Mouse (Mus musculus): Measurements from ENCODE around the gene Lrp10. TPM values are rescaled to one million over a fixed set of nuclear protein-coding genes. Genes with fewer than 3 reads are reported as not detected.

The Lrp10 gene
- polyA plus RNA-seq, 1 experiment from 2014 or later = 108 TPM

DNA sequence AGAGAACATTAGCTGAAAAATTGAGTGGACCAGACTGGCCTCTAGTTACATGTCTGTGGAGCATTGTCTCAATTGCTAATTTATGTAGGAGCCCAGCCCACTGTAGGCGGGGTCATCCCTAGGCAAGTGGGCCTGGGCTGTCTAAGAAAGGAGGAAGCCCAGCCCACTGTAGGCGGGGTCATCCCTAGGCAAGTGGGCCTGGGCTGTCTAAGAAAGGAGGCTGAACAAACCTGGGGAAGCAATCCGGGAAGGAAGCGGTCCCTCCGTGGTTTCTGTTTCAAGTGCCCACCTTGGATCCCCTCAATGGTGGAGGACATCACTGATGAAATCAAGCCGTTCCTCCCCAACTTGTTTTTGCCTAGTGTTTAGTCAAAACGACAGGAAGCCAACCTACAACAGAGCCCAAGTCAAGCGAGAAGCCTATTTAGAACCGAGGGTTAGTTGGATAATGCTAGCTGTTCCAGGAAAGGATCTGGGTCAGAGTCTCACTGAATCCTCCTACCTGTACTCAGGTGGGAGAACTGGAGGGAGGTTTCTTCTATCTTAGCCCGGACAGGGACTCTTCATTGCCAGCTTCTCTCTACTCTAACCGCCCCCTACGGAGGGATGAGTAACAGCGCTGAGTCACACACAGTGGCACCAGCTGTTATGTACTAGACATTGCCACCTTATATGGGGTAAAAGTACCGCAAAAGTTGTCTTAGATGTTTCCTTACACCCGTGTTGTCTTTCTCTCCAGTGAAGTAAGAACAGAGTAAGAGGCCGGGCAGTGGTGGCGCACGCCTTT, 28.6 kb downstream of the Lrp10 start:
- H3K4me1 ChIP-seq (replicated peaks; ENCODE audit: control insufficient read depth, insufficient read depth, low read length) = no peaks in the 10 kb centered on the region
- TF ChIP-seq CTCF (IDR thresholded peaks at IDR 0.05; ENCODE audit: low read depth) = no peak
- no peak for ATAC-seq
- H3K27me3 ChIP-seq (replicated peaks; ENCODE audit: control insufficient read depth, insufficient read depth, low read length) = no peaks in the 10 kb centered on the region
- H3K4me2 ChIP-seq (replicated peaks; ENCODE audit: low read depth) = no peak overlapping the region
- no peak overlapping the region for H3K27ac ChIP-seq (ENCODE audit: low read depth, low read length)
- H3K36me3 ChIP-seq (ENCODE audit: control insufficient read depth, insufficient read depth) = no peaks in the 10 kb centered on the region
- no peaks in the 10 kb centered on the region for H3K9me3 ChIP-seq (ENCODE audit: control insufficient read depth)
- no peak overlapping the region for H3K9ac ChIP-seq (ENCODE audit: low read depth, low read length)
- H3K4me3 ChIP-seq (ENCODE audit: low read depth, low read length) = no peak overlapping the region
- WGBS = 69% methylated on average over 18 of the region's 18 CpGs

DNA sequence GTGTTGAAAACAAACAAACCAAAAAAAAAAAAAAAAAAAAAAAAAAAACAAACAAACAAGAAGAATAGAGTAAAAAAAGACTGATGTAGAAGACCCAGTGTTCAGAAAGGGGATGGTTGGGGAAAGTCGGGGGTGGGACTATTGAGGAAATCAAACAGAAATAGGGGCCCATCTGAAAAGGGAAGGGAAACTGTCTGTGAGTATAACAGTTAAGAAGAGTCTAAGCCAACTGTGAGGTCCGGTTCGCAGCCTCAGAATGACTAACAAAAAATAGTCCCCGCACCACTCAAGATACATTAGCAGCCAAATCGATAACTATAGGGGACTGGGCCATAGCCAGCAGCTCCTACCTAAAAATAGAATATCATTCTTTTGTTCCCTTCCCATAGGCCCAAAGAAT, 29.3 kb downstream of the Lrp10 start:
- H3K4me3 ChIP-seq (ENCODE audit: low read depth, low read length) = no peak overlapping the region
- no peaks in the 10 kb centered on the region for H3K27me3 ChIP-seq (replicated peaks; ENCODE audit: control insufficient read depth, insufficient read depth, low read length)
- 86% methylated on average over 5 of the region's 5 CpGs for WGBS
- H3K4me1 ChIP-seq (replicated peaks; ENCODE audit: control insufficient read depth, insufficient read depth, low read length) = no peaks in the 10 kb centered on the region
- no peaks in the 10 kb centered on the region for H3K9me3 ChIP-seq (ENCODE audit: control insufficient read depth)
- TF ChIP-seq CTCF (IDR thresholded peaks at IDR 0.05; ENCODE audit: low read depth) = no peak
- H3K27ac ChIP-seq (ENCODE audit: low read depth, low read length) = no peak overlapping the region
- H3K36me3 ChIP-seq (ENCODE audit: control insufficient read depth, insufficient read depth) = no peaks in the 10 kb centered on the region
- ATAC-seq = no peak
- no peak overlapping the region for H3K9ac ChIP-seq (ENCODE audit: low read depth, low read length)
- no peak overlapping the region for H3K4me2 ChIP-seq (replicated peaks; ENCODE audit: low read depth)

DNA sequence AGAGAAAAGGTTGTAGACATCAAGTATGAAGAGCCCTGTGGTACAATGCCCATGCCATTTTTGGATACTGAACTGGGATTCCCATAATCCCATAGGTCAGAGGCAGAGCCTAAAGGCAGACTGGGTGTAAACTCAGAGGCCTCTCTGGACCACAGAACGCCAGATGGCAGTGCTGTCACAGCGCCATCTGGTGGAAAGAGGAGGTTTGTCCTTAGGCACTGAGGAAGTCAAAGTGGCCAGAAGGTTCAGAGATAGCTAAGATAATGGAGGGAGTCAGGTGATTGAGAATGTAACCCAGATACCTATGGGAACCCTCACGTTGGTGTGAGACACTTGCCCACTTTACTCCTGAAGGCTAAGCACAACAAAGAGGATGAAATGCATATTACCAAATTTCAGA, 30.3 kb downstream of the Lrp10 start:
- Histone ChIP-seq H3K27me3 (replicated peaks; ENCODE audit: control insufficient read depth, insufficient read depth, low read length) (no peaks in the 10 kb centered on the region), H3K4me1 (replicated peaks; ENCODE audit: control insufficient read depth, insufficient read depth, low read length) (no peaks in the 10 kb centered on the region), H3K4me2 (replicated peaks; ENCODE audit: low read depth) (no peak overlapping the region), H3K27ac (ENCODE audit: low read depth, low read length) (no peak overlapping the region), H3K4me3 (ENCODE audit: low read depth, low read length) (no peak overlapping the region), H3K9ac (ENCODE audit: low read depth, low read length) (no peak overlapping the region), H3K9me3 (ENCODE audit: control insufficient read depth) (no peaks in the 10 kb centered on the region), H3K36me3 (ENCODE audit: control insufficient read depth, insufficient read depth) (no peaks in the 10 kb centered on the region)
- no peak for ATAC-seq
- WGBS = 0% methylated on average over 3 of the region's 3 CpGs
- peak; percentile 97 for TF ChIP-seq CTCF (IDR thresholded peaks at IDR 0.05; ENCODE audit: low read depth)

DNA sequence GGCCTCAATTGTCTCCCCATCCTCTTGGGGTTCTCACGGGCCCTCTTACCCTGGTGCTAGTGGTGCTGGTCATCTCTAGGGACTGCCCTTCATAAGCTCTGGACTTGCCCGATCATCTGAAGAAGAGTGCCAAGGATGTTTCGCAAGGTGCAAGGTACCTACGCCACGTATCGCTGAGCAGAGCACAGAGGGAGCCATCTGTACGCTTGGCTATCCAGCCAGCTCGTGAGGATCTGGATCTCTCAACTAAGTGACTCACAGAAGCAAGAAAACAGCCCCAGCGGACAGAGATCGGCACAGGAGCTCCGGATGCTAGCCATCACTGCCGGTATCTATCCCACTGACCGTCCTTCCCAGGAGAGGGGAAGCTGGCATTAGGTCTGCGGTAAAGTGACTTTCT, 32.8 kb downstream of the Lrp10 start:
- H3K4me1 ChIP-seq (replicated peaks; ENCODE audit: control insufficient read depth, insufficient read depth, low read length) = no peaks in the 10 kb centered on the region
- no peak overlapping the region for H3K27ac ChIP-seq (ENCODE audit: low read depth, low read length)
- no peak overlapping the region for H3K9ac ChIP-seq (ENCODE audit: low read depth, low read length)
- H3K9me3 ChIP-seq (ENCODE audit: control insufficient read depth) = peaks cover 4% of the 10 kb centered on the region; the same call in 1 of the 2 replicates
- no peaks in the 10 kb centered on the region for H3K36me3 ChIP-seq (ENCODE audit: control insufficient read depth, insufficient read depth)
- H3K4me3 ChIP-seq (ENCODE audit: low read depth, low read length) = no peak overlapping the region
- no peak for ATAC-seq
- H3K27me3 ChIP-seq (replicated peaks; ENCODE audit: control insufficient read depth, insufficient read depth, low read length) = no peaks in the 10 kb centered on the region
- no peak for TF ChIP-seq CTCF (IDR thresholded peaks at IDR 0.05; ENCODE audit: low read depth)
- WGBS = 85% methylated on average over 14 of the region's 14 CpGs
- H3K4me2 ChIP-seq (replicated peaks; ENCODE audit: low read depth) = no peak overlapping the region

DNA sequence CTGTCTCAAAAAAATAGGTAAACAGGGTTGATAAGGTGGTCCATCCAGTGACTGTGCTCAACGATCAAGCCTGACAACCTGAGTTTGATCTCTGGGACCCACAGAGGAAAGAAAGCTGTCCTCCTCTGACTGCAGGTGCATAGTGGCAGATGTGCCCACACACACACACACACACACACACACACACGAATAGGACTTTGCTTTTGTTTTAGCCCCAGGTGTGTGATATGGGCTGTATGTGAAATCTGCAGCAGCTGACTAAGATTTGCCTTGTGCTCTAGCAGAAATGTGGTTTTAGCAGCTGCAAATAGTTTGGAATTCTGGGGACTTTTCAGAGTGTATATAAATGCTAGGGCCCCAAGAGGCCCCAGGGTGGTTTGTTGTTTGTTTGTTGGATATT, 35.4 kb downstream of the Lrp10 start:
- no peak for TF ChIP-seq CTCF (IDR thresholded peaks at IDR 0.05; ENCODE audit: low read depth)
- Histone ChIP-seq H3K27ac (ENCODE audit: low read depth, low read length) (no peak overlapping the region), H3K4me1 (replicated peaks; ENCODE audit: control insufficient read depth, insufficient read depth, low read length) (no peaks in the 10 kb centered on the region), H3K4me2 (replicated peaks; ENCODE audit: low read depth) (no peak overlapping the region), H3K9me3 (ENCODE audit: control insufficient read depth) (peaks cover 5% of the 10 kb centered on the region; the same call in 1 of the 2 replicates), H3K9ac (ENCODE audit: low read depth, low read length) (no peak overlapping the region), H3K27me3 (replicated peaks; ENCODE audit: control insufficient read depth, insufficient read depth, low read length) (no peaks in the 10 kb centered on the region), H3K4me3 (ENCODE audit: low read depth, low read length) (no peak overlapping the region), H3K36me3 (ENCODE audit: control insufficient read depth, insufficient read depth) (no peaks in the 10 kb centered on the region)
- 54% methylated on average over 2 of the region's 2 CpGs for WGBS
- no peak for ATAC-seq

DNA sequence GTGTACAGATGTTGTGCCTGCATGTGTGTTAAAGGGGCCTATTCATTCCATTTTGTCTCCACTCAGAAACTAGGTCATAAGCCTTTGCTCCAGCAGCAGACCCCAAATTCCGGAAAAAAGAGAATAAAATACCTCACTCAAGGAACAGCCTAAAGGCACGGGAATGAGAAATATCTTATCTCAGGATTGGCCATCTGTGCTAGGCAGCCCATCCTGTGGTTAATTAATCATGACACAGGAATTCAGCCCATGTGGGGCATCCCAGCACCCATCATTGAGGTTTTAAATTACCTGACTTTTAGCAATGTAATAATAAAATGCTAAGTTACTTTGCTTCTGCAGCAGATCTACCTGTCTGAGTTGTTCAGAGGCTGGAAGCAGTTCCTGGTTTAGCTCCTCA, 37.4 kb downstream of the Lrp10 start:
- no peak overlapping the region for H3K4me2 ChIP-seq (replicated peaks; ENCODE audit: low read depth)
- TF ChIP-seq CTCF (IDR thresholded peaks at IDR 0.05; ENCODE audit: low read depth) = no peak
- no peak overlapping the region for H3K9ac ChIP-seq (ENCODE audit: low read depth, low read length)
- H3K27me3 ChIP-seq (replicated peaks; ENCODE audit: control insufficient read depth, insufficient read depth, low read length) = no peaks in the 10 kb centered on the region
- no peak for ATAC-seq
- H3K4me3 ChIP-seq (ENCODE audit: low read depth, low read length) = no peak overlapping the region
- H3K27ac ChIP-seq (ENCODE audit: low read depth, low read length) = no peak overlapping the region
- peaks cover 5% of the 10 kb centered on the region; the same call in 1 of the 2 replicates for H3K9me3 ChIP-seq (ENCODE audit: control insufficient read depth)
- no peaks in the 10 kb centered on the region for H3K4me1 ChIP-seq (replicated peaks; ENCODE audit: control insufficient read depth, insufficient read depth, low read length)
- 63% methylated on average over 2 of the region's 2 CpGs for WGBS
- H3K36me3 ChIP-seq (ENCODE audit: control insufficient read depth, insufficient read depth) = 0 out of 2 replicates have a peak, but pooled peaks cover 2% of the 10 kb centered on the region

All from intestine, postnatal 0 days (tissue).